11 mouse cellular contexts compared by ENCODE assay signal in genomic region chr9:90699064-90699463, GRCm38 (mm10).
DNase-seq lines count a peak whose midpoint lies in the region; ATAC-seq and TF ChIP-seq lines count a peak whose summit lies in the region.
"Had no signal": no experiment of that assay in that cellular context is flagged by ENCODE, and none has a peak within 500 bp of the region (broad histone marks: within the 10 kb centered on the region; RNA-seq: fewer than 3 reads in every experiment).

No protein-coding gene starts in this region.

- no peak overlapping the region for H3K4me3 ChIP-seq in gastrocnemius, adult 2 months
- H3K4me3 ChIP-seq in lung, postnatal 0 days (ENCODE audit: low read depth, low read length): no peak overlapping the region
- no peak overlapping the region for H3K4me3 ChIP-seq in neural tube, embryonic 15.5 days (replicated peaks)
- H3K4me3 ChIP-seq: erythroblast, embryonic 14.5 days; limb, embryonic 12.5 days had no signal

- TF ChIP-seq CTCF in gastrocnemius, adult 2 months (IDR thresholded peaks at IDR 0.05): peak; percentile 65
- peak; percentile 66 for TF ChIP-seq CTCF in lung, postnatal 0 days (IDR thresholded peaks at IDR 0.05)

- no peaks in the 10 kb centered on the region for H3K9me3 ChIP-seq in lung, postnatal 0 days (ENCODE audit: low read length)
- no peaks in the 10 kb centered on the region for H3K9me3 ChIP-seq in neural tube, embryonic 15.5 days (replicated peaks)
- H3K9me3 ChIP-seq: limb, embryonic 12.5 days had no signal

- intact Hi-C loops in gastrocnemius, adult 2 months (cut with DNase I): loop anchor here (2.0 kb wide), 1 partner anchor 338 kb away; no protein-coding TSS in a partner anchor

- H3K4me2 ChIP-seq in lung, postnatal 0 days (replicated peaks; ENCODE audit: low read depth, low read length): no peak overlapping the region
- H3K4me2 ChIP-seq in neural tube, embryonic 15.5 days: no peak overlapping the region
- H3K4me2 ChIP-seq: limb, embryonic 12.5 days had no signal

- WGBS in lung, postnatal 0 days: 37% methylated on average over 4 of the region's 4 CpGs
- 36% methylated on average over 4 of the region's 4 CpGs for WGBS in neural tube, embryonic 15.5 days

- TF ChIP-seq EP300 in lung, postnatal 0 days (IDR thresholded peaks at IDR 0.05): no peak

- H3K36me3 ChIP-seq in lung, postnatal 0 days (ENCODE audit: insufficient read depth, low read length): no peaks in the 10 kb centered on the region
- H3K36me3 ChIP-seq in neural tube, embryonic 15.5 days: no peaks in the 10 kb centered on the region
- H3K36me3 ChIP-seq: G1E; limb, embryonic 12.5 days had no signal

- DNase-seq in gastrocnemius, adult 2 months: no peak
- DNase-seq in gastrocnemius, postnatal 4 days (ENCODE audit: low spot score in 2 of 2): no peak
- DNase-seq in lung, postnatal 0 days (ENCODE audit: low spot score): peak; percentile 19
- no peak for DNase-seq in lung, postnatal 4 days
- DNase-seq in cerebellum, postnatal 36 days: peak; percentile 22 to 46
- no peak for DNase-seq in heart, postnatal 4 days
- no peak for DNase-seq in frontal cortex, postnatal 36 days (ENCODE audit: low spot score in 2 of 2)

- H3K4me1 ChIP-seq in lung, postnatal 0 days (ENCODE audit: insufficient read depth, low read depth, low read length): no peaks in the 10 kb centered on the region
- peaks cover 5% of the 10 kb centered on the region; the same call in 1 of the 2 replicates for H3K4me1 ChIP-seq in neural tube, embryonic 15.5 days
- H3K4me1 ChIP-seq: limb, embryonic 12.5 days had no signal

- no peak overlapping the region for H3K9ac ChIP-seq in lung, postnatal 0 days (replicated peaks; ENCODE audit: low read depth)
- H3K9ac ChIP-seq in neural tube, embryonic 15.5 days (replicated peaks): no peak overlapping the region
- H3K9ac ChIP-seq: limb, embryonic 12.5 days had no signal

- no peaks in the 10 kb centered on the region for H3K27me3 ChIP-seq in lung, postnatal 0 days (replicated peaks; ENCODE audit: insufficient read depth, low read length)
- peaks cover 15% of the 10 kb centered on the region for H3K27me3 ChIP-seq in neural tube, embryonic 15.5 days (replicated peaks)
- H3K27me3 ChIP-seq: limb, embryonic 12.5 days had no signal

- no peak overlapping the region for H3K27ac ChIP-seq in gastrocnemius, adult 2 months
- no peak overlapping the region for H3K27ac ChIP-seq in lung, postnatal 0 days (ENCODE audit: low read length)
- no peak overlapping the region for H3K27ac ChIP-seq in neural tube, embryonic 15.5 days (replicated peaks)
- H3K27ac ChIP-seq: limb, embryonic 12.5 days had no signal

- no peak for ATAC-seq in lung, postnatal 0 days
- peak; percentile 81 for ATAC-seq in neural tube, embryonic 15.5 days (ENCODE audit: low FRiP score)

Comparison
In these comparisons a context has a peak if more than half of its experiments do, and no peak if none do; other contexts are left out.
1. DNase-seq: peak in lung, postnatal 0 days (single experiment) and cerebellum, postnatal 36 days (2 of 2); none in gastrocnemius, adult 2 months (single experiment), gastrocnemius, postnatal 4 days (0 of 2), lung, postnatal 4 days (0 of 2), heart, postnatal 4 days (single experiment) and frontal cortex, postnatal 36 days (0 of 2).